Mouse (Mus musculus) stomach, postnatal 0 days (tissue): ENCODE measurements around the gene Ndufa6. TPM values are rescaled to one million over a fixed set of nuclear protein-coding genes. Genes with fewer than 3 reads are reported as not detected.

ENCODE experiments used
- ATAC-seq: fragments of 200-750 bp; cut with Nextera tagmentation; 2 replicates; pipeline ENCODE4 v1.8.0; 2017; ENCODE audit not compliant: low FRiP score, low TSS enrichment
- DNase-seq: peaks from one replicate; pipeline ENCODE4 v3.0.0-alpha.2; 2016; ENCODE audit warnings: low spot score
- H3K27ac ChIP-seq: fragments of 300-500 bp; sonication (generic); replicated peaks from 2 replicates; pipeline ENCODE4 v1.5.1; 2014; ENCODE audit warnings: mild to moderate bottlenecking, control low read depth
- H3K27me3 ChIP-seq: fragments of 300-500 bp; sonication (generic); 2 replicates; pipeline ENCODE4 v1.6.1; 2014; ENCODE audit warnings: low read length; ENCODE audit not compliant: control insufficient read depth, insufficient read depth
- H3K36me3 ChIP-seq: fragments of 300-500 bp; sonication (generic); 2 replicates; pipeline ENCODE4 v1.6.1; 2014; ENCODE audit warnings: low read length, mixed read lengths; ENCODE audit not compliant: control insufficient read depth, insufficient read depth
- H3K4me1 ChIP-seq: fragments of 300-500 bp; sonication (generic); replicated peaks from 2 replicates; pipeline ENCODE4 v1.6.1; 2014; ENCODE audit warnings: antibody characterized with exemption; ENCODE audit not compliant: control insufficient read depth, insufficient read depth
- H3K4me2 ChIP-seq: fragments of 300-500 bp; sonication (generic); replicated peaks from 2 replicates; pipeline ENCODE4 v1.6.1; 2014; ENCODE audit warnings: low read depth, mild to moderate bottlenecking, control low read depth, moderate library complexity
- H3K4me3 ChIP-seq: fragments of 300-500 bp; sonication (generic); 2 replicates; pipeline ENCODE4 v1.5.1; 2014; ENCODE audit warnings: low read depth, low read length, control low read depth
- H3K9ac ChIP-seq: fragments of 300-500 bp; sonication (generic); 2 replicates; pipeline ENCODE4 v1.6.1; 2014; ENCODE audit warnings: mild to moderate bottlenecking, low read length, control low read depth, mixed read lengths
- H3K9me3 ChIP-seq: fragments of 300-500 bp; sonication (generic); 2 replicates; pipeline ENCODE4 v1.6.1; 2016; ENCODE audit warnings: low read length; ENCODE audit not compliant: control insufficient read depth
- CTCF ChIP-seq: IDR thresholded peaks from 2 replicates; pipeline ENCODE4 v1.5.1; 2016; ENCODE audit warnings: antibody characterized with exemption, low read depth, mild to moderate bottlenecking, moderate library complexity
- EP300 ChIP-seq: optimal IDR thresholded peaks from 2 replicates; pipeline ENCODE3; 2016; ENCODE audit warnings: antibody characterized with exemption
- WGBS: fragments of 180-500 bp; shearing (Covaris S2); extraction: QIAGEN DNeasy Blood & Tissue Kit; methylation state at CpG from one replicate; pipeline ENCODE4 v1.1.7; 2014; 5-methylcytosine and 5-hydroxymethylcytosine counted together
- polyA plus RNA-seq: library from polyadenylated mRNA; unstranded; fragments of >200 nt; fragmentation: Nextera tagmentation; extraction: Ambion mirVana; gene quantifications from 2 replicates; pipeline ENCODE4 v1.2.1, GENCODE M21; 2015

The Ndufa6 gene
- polyA plus RNA-seq, 1 experiment from 2014 or later, result 514 TPM

GRCm38 (mm10) chr15:82378261-82379180, 24.4 kb upstream of the Ndufa6 start:
- H3K4me3 ChIP-seq, result peak overlapping the region; percentile 45; the same call in 1 of the 2 replicates
- 35% methylated on average over 15 of the region's 15 CpGs for WGBS

DNA sequence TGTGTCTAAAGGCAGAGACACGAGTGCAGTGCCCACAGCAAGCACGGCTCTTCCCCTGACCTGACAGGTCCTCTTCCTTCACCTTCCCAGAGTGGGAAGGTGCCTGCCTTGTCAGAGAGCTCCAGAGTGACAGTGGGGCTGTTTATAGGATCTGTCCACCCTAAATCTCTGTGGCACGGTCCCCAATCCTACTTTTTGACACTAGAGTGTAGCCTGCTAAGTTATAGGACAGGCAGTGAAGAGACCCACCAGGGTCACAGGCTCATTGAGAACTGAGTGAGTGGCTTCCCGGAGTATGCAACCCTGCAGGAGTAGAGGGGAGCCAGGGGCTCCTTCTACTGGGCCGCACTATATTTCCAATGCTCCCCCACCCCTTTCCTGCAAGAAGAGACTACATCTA, 23.6 kb upstream of the Ndufa6 start:
- DNase-seq, result no peak
- peak overlapping the region; percentile 72 for H3K4me2 ChIP-seq
- no peak overlapping the region for H3K9ac ChIP-seq
- no peaks in the 10 kb centered on the region for H3K9me3 ChIP-seq
- H3K36me3 ChIP-seq, result no peaks in the 10 kb centered on the region
- TF ChIP-seq EP300, result no peak
- no peak for TF ChIP-seq CTCF
- WGBS, result 73% methylated on average over 5 of the region's 5 CpGs
- H3K27me3 ChIP-seq, result no peaks in the 10 kb centered on the region
- no peak for ATAC-seq
- H3K27ac ChIP-seq, result peak overlapping the region; percentile 92
- no peak overlapping the region for H3K4me3 ChIP-seq
- no peaks in the 10 kb centered on the region; the same call in 1 of the 2 replicates for H3K4me1 ChIP-seq

More at GRCm38 (mm10) chr15:82378261-82379180, 24.4 kb upstream of the Ndufa6 start:
- Histone ChIP-seq H3K36me3 (no peaks in the 10 kb centered on the region), H3K9me3 (no peaks in the 10 kb centered on the region), H3K27ac (peak overlapping the region; percentile 92), H3K27me3 (no peaks in the 10 kb centered on the region), H3K9ac (0 out of 2 replicates have a peak overlapping the region, but pooled peaks have one; percentile 18), H3K4me1 (no peaks in the 10 kb centered on the region; the same call in 1 of the 2 replicates), H3K4me2 (peak overlapping the region; percentile 72)
- TF ChIP-seq CTCF, result no peak
- no peak for TF ChIP-seq EP300
- ATAC-seq (no peak), DNase-seq (no peak)

GRCm38 (mm10) chr15:82376393-82377138, 22.4 kb upstream of the Ndufa6 start:
- Histone ChIP-seq H3K9me3 (no peaks in the 10 kb centered on the region), H3K4me3 (no peak overlapping the region), H3K27me3 (no peaks in the 10 kb centered on the region), H3K4me1 (no peaks in the 10 kb centered on the region; the same call in 1 of the 2 replicates), H3K9ac (no peak overlapping the region), H3K27ac (peak overlapping the region; percentile 80), H3K36me3 (no peaks in the 10 kb centered on the region), H3K4me2 (no peak overlapping the region)
- TF ChIP-seq CTCF, result no peak
- TF ChIP-seq EP300, result no peak
- ATAC-seq (peak; percentile 46; the same call in 1 of the 2 replicates), DNase-seq (no peak)
- WGBS, result 46% methylated on average over 17 of the region's 17 CpGs

GRCm38 (mm10) chr15:82375855-82376254, 21.7 kb upstream of the Ndufa6 start:
- H3K27ac ChIP-seq, result peak overlapping the region; percentile 80; the same call in 1 of the 2 replicates

GRCm38 (mm10) chr15:82374437-82374836, 20.3 kb upstream of the Ndufa6 start:
- ATAC-seq (no peak), DNase-seq (no peak)
- no peaks in the 10 kb centered on the region for H3K27me3 ChIP-seq
- H3K36me3 ChIP-seq, result no peaks in the 10 kb centered on the region
- no peak for TF ChIP-seq EP300
- TF ChIP-seq CTCF, result no peak
- H3K4me2 ChIP-seq, result no peak overlapping the region
- no peak overlapping the region for H3K9ac ChIP-seq
- H3K4me3 ChIP-seq, result no peak overlapping the region
- no peaks in the 10 kb centered on the region for H3K9me3 ChIP-seq
- H3K4me1 ChIP-seq, result no peaks in the 10 kb centered on the region; the same call in 1 of the 2 replicates
- no peak overlapping the region for H3K27ac ChIP-seq
- WGBS, result 84% methylated on average over 5 of the region's 5 CpGs

More at GRCm38 (mm10) chr15:82375855-82376254, 21.7 kb upstream of the Ndufa6 start:
- Histone ChIP-seq H3K9ac (no peak overlapping the region), H3K4me1 (no peaks in the 10 kb centered on the region; the same call in 1 of the 2 replicates), H3K27me3 (no peaks in the 10 kb centered on the region), H3K36me3 (no peaks in the 10 kb centered on the region), H3K4me3 (no peak overlapping the region), H3K9me3 (no peaks in the 10 kb centered on the region), H3K4me2 (no peak overlapping the region)
- no peak for ATAC-seq
- DNase-seq, result no peak
- TF ChIP-seq CTCF, result no peak
- no peak for TF ChIP-seq EP300
- WGBS, result 78% methylated on average over 9 of the region's 9 CpGs
